Mouse (Mus musculus) c-Kit-positive CD71-positive TER-119-negative erythroid progenitor cells, embryonic 14.5 days (primary cell): ENCODE data around the gene Cand2.

ENCODE experiments used
- DNase-seq: peaks from one replicate; pipeline ENCODE4 v3.0.0-alpha.2; 2013; ENCODE audit warnings: low read depth

Cand2 gene

GRCm38 (mm10) chr6:115774501-115774921 lies at the start of gene Cand2:
Gene Cand2 (plus strand): TSS chr6:115774538.
- DNase-seq = no peak

- DNase-seq = peak; percentile 53
Observed at GRCm38 (mm10) chr6:115727108-115727507, 47.2 kb upstream of the Cand2 start.

- DNase-seq = no peak
Observed at GRCm38 (mm10) chr6:115727570-115727969, 46.8 kb upstream of the Cand2 start.

GRCm38 (mm10) chr6:115730560-115731342 lies 43.6 kb upstream of the Cand2 start:
- DNase-seq = no peak

GRCm38 (mm10) chr6:115732341-115732928 lies 41.9 kb upstream of the Cand2 start:
- no peak for DNase-seq

GRCm38 (mm10) chr6:115734909-115735308 lies 39.4 kb upstream of the Cand2 start:
- DNase-seq = no peak

GRCm38 (mm10) chr6:115739056-115739455 lies 35.3 kb upstream of the Cand2 start:
- DNase-seq = no peak

- DNase-seq = peak; percentile 72
Observed at GRCm38 (mm10) chr6:115743569-115743968, 30.8 kb upstream of the Cand2 start.

GRCm38 (mm10) chr6:115746326-115746725 lies 28.0 kb upstream of the Cand2 start:
- no peak for DNase-seq

GRCm38 (mm10) chr6:115755536-115755935 lies 18.8 kb upstream of the Cand2 start:
- DNase-seq = no peak

GRCm38 (mm10) chr6:115758981-115759435 lies 15.3 kb upstream of the Cand2 start:
- DNase-seq = no peak

- no peak for DNase-seq
Observed at GRCm38 (mm10) chr6:115759461-115759860, 14.9 kb upstream of the Cand2 start.

- no peak for DNase-seq
Observed at GRCm38 (mm10) chr6:115760137-115760536, 14.2 kb upstream of the Cand2 start.

- DNase-seq = no peak
Observed at GRCm38 (mm10) chr6:115760982-115761381, 13.4 kb upstream of the Cand2 start.

- DNase-seq = no peak
Observed at GRCm38 (mm10) chr6:115761995-115762756, 12.2 kb upstream of the Cand2 start, which contains the start of gene Tmem40. Gene Tmem40 (minus strand): TSS chr6:115762410.

GRCm38 (mm10) chr6:115764179-115764578 lies 10.2 kb upstream of the Cand2 start:
- DNase-seq = no peak

- DNase-seq = no peak
Observed at GRCm38 (mm10) chr6:115767357-115767756, 7.0 kb upstream of the Cand2 start.

- DNase-seq = no peak
Observed at GRCm38 (mm10) chr6:115768207-115768606, 6.1 kb upstream of the Cand2 start.

- no peak for DNase-seq
Observed at GRCm38 (mm10) chr6:115770059-115770670, 4.2 kb upstream of the Cand2 start.

GRCm38 (mm10) chr6:115770852-115771251 lies 3.5 kb upstream of the Cand2 start:
- DNase-seq = no peak

GRCm38 (mm10) chr6:115772201-115772600 lies 2.1 kb upstream of the Cand2 start:
- DNase-seq = no peak

- DNase-seq = no peak
Observed at GRCm38 (mm10) chr6:115772604-115773003, 1.7 kb upstream of the Cand2 start.
